Mouse (Mus musculus) kidney, postnatal 0 days (tissue): ENCODE data around the gene Fnbp4. TPM values are rescaled to one million over a fixed set of nuclear protein-coding genes. Genes with fewer than 3 reads are reported as not detected.

ENCODE experiments used
- ATAC-seq: fragments of 200-750 bp; cut with Nextera tagmentation; replicated peaks from 2 replicates; pipeline ENCODE4 v1.8.0; 2017; ENCODE audit warnings: low read depth, moderate number of reproducible peaks, moderate TSS enrichment, moderate library complexity; ENCODE audit not compliant: low FRiP score
- DNase-seq: peaks from one replicate; pipeline ENCODE4 v3.0.0-alpha.2; 2016; ENCODE audit warnings: low spot score
- H3K27ac ChIP-seq: fragments of 300-500 bp; sonication (generic); 2 replicates; pipeline ENCODE4 v1.5.1; 2014; ENCODE audit warnings: mild to moderate bottlenecking
- H3K27me3 ChIP-seq: fragments of 300-500 bp; sonication (generic); 2 replicates; pipeline ENCODE4 v1.6.1; 2014; ENCODE audit warnings: low read length, mixed read lengths; ENCODE audit not compliant: insufficient read depth
- H3K36me3 ChIP-seq: fragments of 300-500 bp; sonication (generic); 2 replicates; pipeline ENCODE4 v1.6.1; 2014; ENCODE audit warnings: low read length, mixed read lengths; ENCODE audit not compliant: insufficient read depth
- H3K4me1 ChIP-seq: fragments of 300-500 bp; sonication (generic); replicated peaks from 2 replicates; pipeline ENCODE4 v1.6.1; 2014; ENCODE audit warnings: antibody characterized with exemption, low read length, mixed read lengths; ENCODE audit not compliant: insufficient read depth
- H3K4me2 ChIP-seq: fragments of 300-500 bp; sonication (generic); 2 replicates; pipeline ENCODE4 v1.6.1; 2014; ENCODE audit warnings: mild to moderate bottlenecking, low read length, moderate library complexity, mixed read lengths
- H3K4me3 ChIP-seq: fragments of 300-500 bp; sonication (generic); replicated peaks from 2 replicates; pipeline ENCODE4 v1.5.1; 2014; ENCODE audit warnings: low read depth, low read length
- H3K9ac ChIP-seq: fragments of 300-500 bp; sonication (generic); 2 replicates; pipeline ENCODE4 v1.6.1; 2014; ENCODE audit warnings: low read depth, low read length
- H3K9me3 ChIP-seq: fragments of 300-500 bp; sonication (generic); replicated peaks from 2 replicates; pipeline ENCODE4 v1.6.1; 2016; ENCODE audit warnings: low read length, inconsistent platforms, mixed read lengths
- CTCF ChIP-seq: IDR thresholded peaks from 2 replicates; pipeline ENCODE4 v1.5.1; 2016; ENCODE audit warnings: antibody characterized with exemption, low read depth, mild to moderate bottlenecking, moderate library complexity
- WGBS: fragments of 180-500 bp; shearing (Covaris S2); extraction: QIAGEN DNeasy Blood & Tissue Kit; methylation state at CpG from one replicate; pipeline ENCODE4 v1.1.7; 2014; 5-methylcytosine and 5-hydroxymethylcytosine counted together
- polyA plus RNA-seq: library from polyadenylated mRNA; unstranded; fragments of >200 nt; fragmentation: Nextera tagmentation; extraction: Ambion mirVana; gene quantifications from 2 replicates; pipeline ENCODE4 v1.2.1, GENCODE M21; 2015

The Fnbp4 gene
- polyA plus RNA-seq, 1 experiment from 2014 or later, result 44.2 TPM

DNA sequence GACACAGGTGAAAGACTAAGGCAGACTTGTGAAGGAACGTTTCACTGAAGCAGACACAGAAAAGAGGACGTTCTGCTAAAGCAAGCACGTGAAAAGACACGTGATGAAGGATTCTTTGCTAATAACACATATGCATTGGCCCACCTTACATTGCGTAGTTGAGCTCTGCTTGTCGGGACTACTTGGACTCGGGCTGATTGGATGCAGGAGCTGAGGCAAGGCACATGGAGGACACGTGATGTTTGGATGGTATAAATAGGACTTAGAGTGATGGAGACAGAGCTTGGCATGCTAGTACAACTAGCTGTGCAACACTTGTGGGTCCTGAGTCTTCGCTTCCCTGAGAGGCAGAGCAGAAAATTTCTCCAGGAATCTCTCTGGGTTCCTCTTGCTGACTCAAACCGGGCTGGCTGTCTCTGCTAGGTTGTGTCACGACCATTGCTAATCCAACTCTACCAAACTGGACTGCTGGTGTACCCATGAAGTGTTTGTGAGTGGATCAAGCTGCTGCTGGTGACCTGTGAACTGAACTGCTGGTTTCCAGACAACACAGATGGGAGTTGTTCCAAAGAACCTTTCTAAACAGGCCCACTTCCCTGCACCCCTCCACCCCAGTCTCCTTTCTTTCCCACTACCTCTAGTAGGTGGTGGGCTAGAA lies 80.5 kb downstream of the Fnbp4 start:
- H3K27me3 ChIP-seq, result no peaks in the 10 kb centered on the region
- H3K4me2 ChIP-seq, result no peak overlapping the region
- no peak overlapping the region for H3K4me3 ChIP-seq
- no peaks in the 10 kb centered on the region for H3K36me3 ChIP-seq
- no peaks in the 10 kb centered on the region for H3K4me1 ChIP-seq
- H3K9me3 ChIP-seq, result no peaks in the 10 kb centered on the region
- ATAC-seq (no peak), DNase-seq (no peak)
- TF ChIP-seq CTCF, result no peak
- no peak overlapping the region for H3K9ac ChIP-seq
- no peak overlapping the region for H3K27ac ChIP-seq
- 86% methylated on average over 11 of the region's 11 CpGs for WGBS

DNA sequence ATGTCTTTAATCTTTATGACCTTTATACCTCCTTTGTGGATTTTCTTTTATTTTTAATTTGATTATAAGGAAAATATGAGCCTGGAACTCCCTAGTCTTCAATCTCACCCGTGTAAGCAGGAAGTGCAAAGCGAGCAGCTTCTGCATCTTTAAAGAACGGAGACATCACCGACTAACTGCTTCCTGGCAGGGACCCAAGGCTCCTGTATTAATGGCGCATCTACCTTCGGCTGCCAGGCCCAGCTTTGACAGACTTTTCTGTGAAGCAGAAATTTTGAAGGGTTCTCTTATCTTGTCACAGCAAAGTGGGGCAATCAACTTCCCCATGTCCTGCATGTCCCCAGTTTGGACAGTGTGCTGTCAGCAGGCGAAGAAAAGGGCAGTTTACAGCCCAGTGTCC lies 83.6 kb downstream of the Fnbp4 start:
- no peaks in the 10 kb centered on the region for H3K9me3 ChIP-seq
- no peaks in the 10 kb centered on the region for H3K27me3 ChIP-seq
- H3K4me2 ChIP-seq, result no peak overlapping the region
- ATAC-seq (no peak), DNase-seq (no peak)
- H3K27ac ChIP-seq, result no peak overlapping the region
- H3K9ac ChIP-seq, result no peak overlapping the region
- 57% methylated on average over 7 of the region's 7 CpGs for WGBS
- no peaks in the 10 kb centered on the region for H3K4me1 ChIP-seq
- no peaks in the 10 kb centered on the region for H3K36me3 ChIP-seq
- no peak for TF ChIP-seq CTCF
- no peak overlapping the region for H3K4me3 ChIP-seq

Other genes with a start within 250 kb of the Fnbp4 start
- 6.8 and 7.2 TPM in 2 replicates for gene Ptprj, start 164.7 kb upstream of the Fnbp4 start, polyA plus RNA-seq
- 19.9 and 21.4 TPM in 2 replicates for gene Nup160, start 68.2 kb upstream of the Fnbp4 start, polyA plus RNA-seq
- gene Agbl2, start 37.4 kb downstream of the Fnbp4 start, polyA plus RNA-seq, result 0.89 and 0.96 TPM in 2 replicates
- 188 and 209 TPM in 2 replicates for gene Mtch2, start 101.8 kb downstream of the Fnbp4 start, polyA plus RNA-seq
- 23.0 and 28.0 TPM in 2 replicates for gene C1qtnf4, start 140.5 kb downstream of the Fnbp4 start, polyA plus RNA-seq
- gene Kbtbd4, start 159.4 kb downstream of the Fnbp4 start, polyA plus RNA-seq, result 32.7 and 33.8 TPM in 2 replicates
- gene Ndufs3, start 159.5 kb downstream of the Fnbp4 start, polyA plus RNA-seq, result 322 and 331 TPM in 2 replicates
- gene Celf1, start 195.0 kb downstream of the Fnbp4 start, polyA plus RNA-seq, result 59.3 and 65.5 TPM in 2 replicates